Mouse (Mus musculus): ENCODE measurements around the gene Arsb.
"Not testable (repeated sequence)": the region's sequence is repeated elsewhere in the genome, so short reads cannot be mapped to it uniquely, and the experiment has no call there.

Arsb gene

DNA sequence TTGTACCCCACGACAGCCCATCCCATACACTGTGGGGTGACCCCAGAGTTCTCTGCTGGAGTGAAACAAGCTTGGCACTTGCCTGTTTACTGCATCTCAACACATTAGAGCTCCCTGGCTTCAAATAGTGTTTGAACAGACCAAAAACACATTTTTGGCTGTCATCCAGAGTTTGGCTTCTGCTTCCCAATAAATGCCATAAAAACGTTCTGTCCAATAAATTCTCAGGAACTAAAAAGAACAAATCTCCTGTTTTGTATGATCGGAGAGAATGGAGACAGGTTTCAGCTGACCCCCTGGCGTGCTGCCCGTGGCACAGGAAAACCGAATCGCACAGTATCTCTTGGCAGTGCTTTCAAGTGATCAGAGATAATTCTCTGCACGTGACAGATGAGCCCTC, 16.2 kb downstream of the Arsb start:
- DNase-seq (ENCODE audit: low spot score in 2 of 2) = no peak

DNA sequence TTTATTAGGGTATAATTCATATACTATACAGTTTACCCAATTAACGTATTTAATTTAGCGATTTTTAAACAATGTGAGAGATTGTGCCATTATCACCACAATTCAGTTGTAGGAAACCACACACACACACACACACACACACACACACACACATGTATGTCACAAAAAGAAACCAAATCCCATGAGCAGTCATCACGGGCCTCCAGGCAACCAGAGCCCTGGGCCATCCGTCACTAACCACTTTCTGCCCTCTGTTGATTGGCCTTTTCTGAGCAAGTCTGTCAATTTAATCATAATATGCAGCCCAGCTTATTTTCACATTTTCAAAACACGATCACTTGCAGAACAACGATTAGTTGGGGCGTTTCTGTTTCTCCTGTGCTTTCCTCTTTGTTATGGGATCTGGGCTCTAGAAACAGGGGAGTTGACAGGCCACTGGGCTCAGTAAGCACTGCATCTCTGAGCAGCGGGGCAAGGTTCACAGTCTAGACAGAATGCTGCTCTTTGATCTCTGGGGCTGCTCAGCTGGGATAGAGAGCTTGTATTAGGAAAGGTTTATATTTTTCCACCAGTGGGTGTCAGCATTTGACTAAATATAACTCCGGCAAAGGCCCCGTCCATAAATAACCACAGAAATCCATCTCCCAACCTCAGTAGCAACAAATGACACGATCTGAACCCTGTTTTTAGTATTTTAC, 21.7 kb downstream of the Arsb start:
- no peak for DNase-seq (ENCODE audit: low spot score in 2 of 2)

DNA sequence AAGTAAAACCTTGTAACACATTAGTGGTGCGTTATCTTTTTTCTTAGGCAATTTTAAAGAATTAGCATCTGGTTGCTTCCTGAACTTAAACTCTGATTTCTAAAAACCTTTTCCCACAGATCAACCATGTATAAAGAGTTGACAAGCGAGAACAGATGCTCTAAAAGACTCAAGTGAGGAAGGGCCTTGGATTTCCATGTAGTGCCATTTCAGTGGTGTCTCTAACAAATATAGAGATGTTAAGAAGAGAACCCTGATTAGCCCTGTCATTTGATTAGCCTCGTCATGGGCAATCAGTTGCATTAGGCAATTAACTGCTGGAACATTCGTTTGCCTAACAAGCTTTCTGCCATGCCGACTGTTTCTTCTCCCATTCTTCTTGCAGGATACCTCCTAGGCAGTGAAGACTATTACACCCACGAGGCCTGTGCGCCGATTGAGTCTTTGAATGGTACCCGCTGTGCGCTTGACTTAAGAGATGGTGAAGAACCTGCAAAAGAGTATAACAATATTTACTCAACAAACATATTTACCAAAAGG, 22.3 kb downstream of the Arsb start:
- no peak for DNase-seq (ENCODE audit: low spot score in 2 of 2)

DNA sequence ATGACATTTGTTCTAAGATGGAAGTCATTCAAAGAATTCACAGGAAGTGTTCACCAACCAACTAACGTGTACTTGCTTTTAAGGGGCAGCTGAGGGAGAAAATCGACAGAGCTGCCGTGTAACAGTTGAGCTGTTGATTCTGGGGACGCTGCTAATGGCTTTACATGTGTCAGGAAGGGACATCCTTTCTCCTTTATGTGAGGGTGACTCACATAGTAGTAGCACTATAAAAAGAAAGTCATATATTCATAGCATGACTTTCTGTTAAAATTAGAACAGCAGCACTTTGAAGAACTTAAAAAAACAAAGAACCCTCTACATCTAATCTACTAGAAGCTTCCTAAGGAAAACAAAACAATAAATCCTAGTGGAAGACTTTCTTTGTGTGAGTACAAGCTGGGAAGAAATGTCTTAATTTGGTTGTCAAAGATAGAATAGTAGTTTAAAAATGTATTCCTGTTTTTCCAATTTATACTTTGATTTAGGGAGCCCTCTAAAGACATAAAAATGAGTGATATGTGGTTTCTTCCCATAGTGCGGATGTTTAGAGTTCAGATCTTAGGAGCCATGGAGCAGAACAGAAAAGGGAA, 25.7 kb downstream of the Arsb start:
- DNase-seq (ENCODE audit: low spot score in 2 of 2) = no peak

DNA sequence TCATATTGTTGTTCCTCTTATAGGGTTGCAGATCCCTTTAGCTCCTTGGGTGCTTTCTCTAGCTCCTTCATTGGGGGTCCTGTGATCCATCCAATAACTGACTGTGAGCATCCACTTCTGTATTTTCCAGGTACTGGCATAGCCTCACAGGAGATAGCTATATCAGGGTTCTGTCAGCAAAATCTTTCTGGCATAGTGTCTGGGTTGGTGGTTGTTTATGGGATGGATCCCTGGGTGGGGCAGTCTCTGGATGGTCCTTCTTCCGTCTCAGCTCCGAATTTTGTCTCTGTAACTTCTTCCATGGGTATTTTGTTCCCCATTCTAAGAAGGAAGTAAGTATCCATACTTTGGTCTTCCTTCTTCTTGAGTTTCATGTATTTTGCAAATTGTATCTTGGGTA, 38.9 kb downstream of the Arsb start:
- DNase-seq (ENCODE audit: low spot score in 2 of 2) = not testable (repeated sequence)

DNA sequence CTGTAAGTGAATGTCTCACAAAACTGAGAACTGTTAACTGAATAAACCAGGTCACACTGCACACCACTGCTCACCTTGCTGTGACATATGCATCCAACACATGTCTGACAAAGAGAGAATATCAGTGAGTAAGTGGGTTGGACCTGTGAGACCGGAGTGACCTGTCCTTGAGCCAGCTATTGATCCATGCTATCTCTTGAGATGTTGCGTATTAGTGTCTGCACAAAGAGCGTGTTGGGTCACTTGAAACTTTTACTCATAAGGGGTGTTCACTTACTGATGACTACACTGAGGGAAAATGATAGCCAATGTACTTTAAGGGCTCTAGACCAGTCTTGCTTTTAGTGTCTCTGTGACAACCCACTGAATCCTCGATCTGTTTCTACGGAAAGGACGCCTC, 42.7 kb downstream of the Arsb start:
- DNase-seq (ENCODE audit: low spot score in 2 of 2) = no peak

DNA sequence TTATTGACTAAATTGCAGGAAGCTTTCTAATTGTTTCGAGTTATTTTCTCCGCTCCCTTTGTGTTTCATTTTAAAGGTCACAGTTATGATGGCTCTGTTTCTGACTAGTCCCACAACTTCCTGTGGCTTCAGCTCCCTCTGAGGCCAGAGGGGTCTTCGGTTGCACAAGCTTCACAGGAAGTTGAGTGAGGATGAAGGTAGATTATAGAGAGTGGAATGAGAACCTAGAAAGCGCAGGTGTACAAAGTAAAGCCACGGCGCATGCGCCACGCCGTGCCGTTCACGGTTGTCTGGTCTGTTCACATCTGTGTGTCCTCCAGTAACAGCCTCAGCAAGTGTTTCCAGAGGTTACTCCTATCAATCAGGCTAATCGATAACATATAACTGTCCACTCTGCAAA, 43.2 kb downstream of the Arsb start:
- DNase-seq (ENCODE audit: low spot score in 2 of 2) = no peak

DNA sequence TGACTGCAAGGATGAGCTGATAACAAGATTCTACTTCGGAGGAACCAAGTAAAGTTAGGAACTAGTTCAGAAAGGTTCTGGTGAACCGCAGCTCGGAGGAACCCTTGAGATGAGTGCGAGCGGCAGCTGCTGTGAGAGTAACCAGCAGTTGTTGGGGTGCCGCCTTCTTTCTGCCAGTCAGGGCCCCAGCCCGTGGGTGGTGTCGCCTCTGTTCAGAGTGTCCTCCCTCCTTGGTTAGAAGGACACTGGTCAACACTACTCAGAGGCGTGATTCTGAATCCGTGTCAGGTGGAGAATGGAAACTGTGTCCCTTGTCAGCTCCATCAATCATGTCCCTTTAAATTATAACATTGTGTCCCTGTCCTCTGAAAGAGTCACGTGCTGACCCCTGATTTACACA, 43.7 kb downstream of the Arsb start:
- DNase-seq (ENCODE audit: low spot score in 2 of 2) = no peak

DNA sequence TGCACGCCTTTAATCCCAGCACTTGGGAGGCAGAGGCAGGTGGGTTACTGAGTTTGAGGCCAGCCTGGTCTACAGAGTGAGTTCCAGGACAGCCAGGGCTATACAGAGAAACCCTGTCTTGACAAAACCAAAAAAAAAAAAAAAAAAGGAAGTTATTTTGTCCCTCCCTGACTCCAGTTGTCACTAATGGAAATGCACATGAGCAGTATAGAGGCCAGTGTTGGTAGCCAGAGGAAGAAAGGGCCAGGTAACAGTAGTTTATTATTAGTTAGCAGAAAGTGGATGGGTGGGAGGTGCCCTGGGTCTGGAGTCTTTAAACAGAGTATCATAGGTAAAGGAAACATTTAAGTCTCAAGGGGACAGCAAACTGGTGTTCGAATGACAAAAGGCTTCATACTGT, 44.7 kb downstream of the Arsb start:
- no peak for DNase-seq (ENCODE audit: low spot score in 2 of 2)

DNA sequence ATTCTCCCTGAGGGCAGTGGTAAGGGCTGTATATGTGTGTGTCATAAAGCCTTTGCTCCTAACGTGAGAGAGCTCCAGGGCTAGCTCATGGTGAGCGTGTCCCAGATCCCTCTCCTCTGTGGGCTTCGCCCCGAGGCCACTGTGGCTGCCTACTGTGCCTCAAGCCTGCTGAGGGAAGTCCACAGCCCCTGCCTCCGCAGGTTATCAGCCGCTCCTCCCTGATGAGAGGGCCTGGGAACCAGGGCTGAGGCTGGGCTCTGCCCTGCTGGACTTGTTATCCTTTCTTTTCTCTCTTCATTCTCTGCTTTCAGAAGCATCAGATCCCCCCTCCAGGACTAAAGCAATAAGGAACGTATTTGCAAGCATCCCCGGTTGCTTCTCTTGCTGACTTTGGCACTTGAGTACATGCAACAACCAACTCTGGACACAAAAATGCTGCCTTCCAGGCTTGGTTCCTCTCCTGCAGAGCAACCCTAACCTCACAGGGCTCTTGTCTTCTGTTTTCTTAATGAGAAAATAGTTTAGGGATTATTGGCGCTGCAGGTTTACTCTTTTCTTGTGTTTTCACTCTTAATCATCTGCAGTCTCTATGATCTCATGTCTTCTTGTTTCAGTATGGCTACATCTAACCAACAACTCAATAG, 45.4 kb downstream of the Arsb start:
- no peak for DNase-seq (ENCODE audit: low spot score in 2 of 2)

DNA sequence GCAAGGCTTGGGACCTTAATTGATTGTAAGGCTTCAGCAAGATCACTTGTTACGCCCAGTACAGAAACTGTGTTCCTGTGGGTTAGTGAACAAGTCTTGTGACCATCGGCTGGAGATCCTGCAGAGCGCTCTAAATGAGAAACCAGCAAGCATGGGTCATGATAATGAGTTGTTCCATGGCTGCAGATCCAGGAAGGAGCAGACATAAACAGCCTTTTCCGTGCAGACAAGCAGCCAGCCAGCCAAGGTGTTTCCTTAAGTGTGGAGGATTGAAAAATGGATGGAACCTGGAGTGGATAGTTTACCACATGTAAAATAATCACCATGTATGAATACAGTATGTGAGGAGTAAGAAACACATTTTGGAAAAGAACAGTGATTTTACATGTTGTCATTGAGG, 48.7 kb downstream of the Arsb start:
- no peak for DNase-seq (ENCODE audit: low spot score in 2 of 2)

DNA sequence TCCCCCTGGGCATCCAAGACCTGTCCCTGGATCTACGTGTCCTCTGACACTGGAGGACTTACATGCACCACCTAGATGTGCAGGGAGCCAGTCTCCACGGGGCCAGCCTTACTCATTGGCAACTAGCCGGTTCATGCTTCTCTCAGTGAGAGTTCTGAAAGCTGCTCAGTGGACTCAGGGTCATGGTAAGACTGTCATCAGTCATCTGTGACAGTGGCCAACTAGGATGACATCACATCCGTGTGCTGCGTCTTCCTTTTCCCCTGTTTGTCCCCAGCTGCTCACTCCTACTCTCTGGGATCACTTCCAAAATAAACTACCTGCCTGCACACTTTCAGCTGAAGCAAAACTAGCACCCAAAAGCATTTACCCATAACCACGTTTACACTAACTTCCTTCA, 50.6 kb downstream of the Arsb start:
- DNase-seq (ENCODE audit: low spot score in 2 of 2) = no peak

DNA sequence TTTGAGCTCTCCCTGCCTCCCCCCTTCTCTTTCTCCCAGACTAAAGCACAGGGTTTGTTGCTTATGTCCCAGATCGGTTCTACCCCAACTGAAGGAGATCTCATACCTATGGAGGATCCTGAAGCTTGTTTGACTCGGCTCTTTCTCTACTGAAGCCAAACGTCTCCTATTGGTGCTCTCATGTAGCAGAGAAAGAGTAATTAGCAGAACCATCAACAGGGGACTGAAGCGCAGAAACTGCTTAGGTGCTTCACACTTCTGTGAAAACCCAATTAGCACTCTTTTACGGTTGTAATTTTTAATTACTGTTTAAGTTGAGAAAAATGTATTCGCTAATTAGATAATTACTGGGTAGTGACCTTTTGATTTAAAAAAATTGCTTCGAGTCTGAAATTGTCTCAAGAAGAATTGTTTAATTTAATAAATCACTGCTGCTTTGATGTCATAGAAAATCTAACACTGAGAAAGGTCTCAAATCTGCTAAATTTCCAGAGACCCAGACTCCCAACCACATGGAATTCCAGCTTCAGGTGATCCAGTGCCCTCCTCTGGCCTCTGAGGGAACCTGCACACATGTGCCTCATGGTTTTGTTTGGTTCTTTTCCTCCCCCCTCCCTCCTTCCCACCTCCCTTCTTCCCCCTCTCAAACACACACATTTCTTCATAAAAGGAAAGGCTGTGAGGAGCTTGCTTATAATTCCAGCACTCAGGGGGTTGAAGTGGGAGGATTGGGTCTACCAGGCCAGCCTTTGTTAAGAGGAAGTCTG, 54.5 kb downstream of the Arsb start:
- DNase-seq (ENCODE audit: low spot score in 2 of 2) = no peak

DNA sequence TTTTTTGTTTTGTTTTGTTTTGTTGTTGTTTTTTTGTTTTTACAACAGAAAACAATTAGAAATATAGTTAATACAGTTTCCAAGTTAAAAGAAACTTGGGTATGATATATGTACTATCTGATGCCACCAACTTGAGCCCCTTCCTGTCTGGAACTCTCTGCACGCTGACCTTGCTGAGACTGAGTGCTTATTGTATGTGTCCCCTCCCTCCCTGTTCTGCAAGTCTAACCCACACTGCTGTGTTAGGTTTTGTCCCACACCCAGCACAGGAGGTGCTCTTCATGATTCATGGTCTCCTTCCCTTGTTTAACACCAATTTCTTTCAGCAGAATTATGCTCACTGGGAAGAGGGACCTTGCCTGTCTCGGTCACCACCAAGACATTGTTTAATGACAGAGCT, 56.3 kb downstream of the Arsb start:
- DNase-seq (ENCODE audit: low spot score in 2 of 2) = no peak

DNA sequence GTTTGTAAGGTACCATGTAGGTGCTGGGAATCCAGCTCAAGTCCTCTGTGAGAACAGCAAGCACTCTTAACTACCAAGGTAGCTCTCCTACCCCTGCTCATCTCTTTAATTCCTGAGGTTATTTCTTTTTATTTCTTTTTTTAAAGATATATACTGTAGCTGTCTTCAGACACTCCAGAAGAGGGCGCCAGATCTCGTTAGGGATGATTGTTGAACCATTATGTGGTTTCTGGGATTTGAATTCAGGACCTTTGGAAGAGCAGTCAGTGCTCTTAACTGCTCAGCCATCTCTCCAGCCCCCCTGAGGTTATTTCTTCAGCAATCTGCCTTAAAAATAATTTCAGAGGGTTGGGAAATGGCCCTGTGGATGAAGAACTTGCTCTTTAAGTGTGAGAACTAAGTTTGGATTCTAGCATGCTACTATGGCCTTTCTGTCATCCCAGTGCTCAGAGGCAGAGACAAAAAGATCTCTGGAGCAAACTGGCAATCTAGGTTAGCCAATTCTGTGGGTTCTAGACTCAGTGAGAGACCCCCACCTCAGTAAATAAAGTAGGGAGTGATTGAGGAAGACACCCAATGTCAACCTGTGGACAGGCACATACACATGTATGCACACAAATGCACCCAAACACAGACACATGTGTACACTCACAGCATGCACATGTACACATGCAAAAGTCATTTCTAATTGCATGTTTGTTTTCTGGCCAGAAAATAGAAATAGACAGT, 58.3 kb downstream of the Arsb start:
- no peak for DNase-seq (ENCODE audit: low spot score in 2 of 2)

DNA sequence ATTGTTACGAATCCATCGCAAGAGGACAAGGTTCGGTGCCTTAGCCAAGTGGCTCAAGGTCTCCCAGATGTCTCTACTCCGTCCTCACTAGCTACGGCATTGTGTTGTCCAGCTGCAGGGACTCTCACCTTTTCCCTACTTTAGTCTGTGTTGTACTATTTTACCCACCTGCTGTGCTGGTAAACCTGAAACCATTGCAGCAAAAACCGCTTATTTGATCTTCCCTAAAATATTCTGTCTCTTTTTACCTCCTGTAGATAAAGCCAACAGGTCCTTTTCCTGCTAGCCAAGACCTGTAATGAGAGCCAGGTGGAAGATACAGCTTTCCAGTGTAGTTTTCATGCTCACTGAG, 58.8 kb downstream of the Arsb start:
- no peak for DNase-seq (ENCODE audit: low spot score in 2 of 2)

DNA sequence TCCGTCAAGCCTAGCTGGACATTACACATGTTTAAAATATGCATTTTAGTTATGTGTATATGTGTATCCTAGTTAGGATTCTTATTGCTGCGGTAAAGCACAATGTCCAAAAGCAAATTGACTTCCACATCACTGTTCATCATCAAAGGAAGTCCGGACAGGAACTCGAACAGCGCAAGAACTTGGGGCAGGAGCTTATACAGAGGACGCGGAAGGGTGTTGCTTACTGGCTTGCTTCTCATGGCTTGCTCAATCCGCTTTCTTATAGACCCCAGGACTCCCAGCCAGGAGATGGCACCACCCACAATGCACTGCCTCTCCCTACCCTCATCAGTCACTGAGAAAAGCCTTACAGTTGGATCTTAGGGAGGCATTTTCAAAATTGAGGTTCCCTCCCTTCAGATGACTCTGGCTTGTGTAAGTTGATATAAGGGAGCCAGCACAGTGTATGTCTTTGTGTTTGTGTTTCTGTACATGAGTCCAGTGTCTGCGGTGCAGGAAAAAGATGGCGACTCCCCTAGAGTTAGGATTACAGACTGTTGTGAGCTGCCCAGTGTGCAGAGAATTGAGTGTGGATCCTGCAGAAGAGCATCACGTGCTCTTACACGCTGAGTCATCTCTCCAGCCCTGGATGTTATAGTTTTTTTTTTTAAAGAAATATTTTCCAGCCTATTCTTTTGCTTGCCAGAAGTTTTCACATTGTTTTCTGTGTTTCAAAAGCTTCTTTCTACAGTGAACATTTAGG, 66.2 kb downstream of the Arsb start:
- no peak for DNase-seq (ENCODE audit: low spot score in 2 of 2)

DNA sequence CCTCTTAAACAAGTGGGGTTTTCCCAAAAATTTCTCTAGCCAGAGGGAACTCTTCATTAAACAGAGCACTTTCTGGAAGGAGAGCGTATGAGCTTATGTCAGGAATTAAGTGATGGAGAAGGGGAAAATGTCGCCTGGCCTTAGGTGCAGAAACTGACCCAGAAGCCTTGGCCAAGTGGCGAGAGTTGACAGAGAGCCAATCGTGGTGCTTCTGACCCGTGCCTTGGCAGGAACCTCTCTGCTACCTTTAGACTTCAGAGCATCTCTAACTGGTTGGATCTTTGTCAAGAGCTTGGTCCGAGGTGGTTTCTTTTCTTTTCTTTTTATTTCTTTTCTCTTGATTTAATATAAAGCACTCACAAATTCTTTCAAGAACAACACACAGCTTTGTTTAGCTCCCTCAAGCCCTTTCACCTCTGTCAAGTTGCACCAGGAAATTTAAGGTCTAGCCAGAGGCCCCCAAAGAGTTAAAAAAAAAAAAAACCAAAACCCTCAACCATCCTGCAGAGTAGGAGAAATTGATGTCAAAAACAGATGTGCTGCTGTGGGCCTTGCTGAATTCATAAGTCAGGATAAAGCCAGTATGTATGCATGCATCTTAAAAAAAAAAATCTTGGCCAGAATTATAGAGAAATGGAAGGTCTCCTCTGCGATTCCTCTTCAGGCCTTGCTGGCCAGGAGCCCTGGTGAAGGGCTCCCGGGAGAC, 67.2 kb downstream of the Arsb start:
- no peak for DNase-seq (ENCODE audit: low spot score in 2 of 2)

DNA sequence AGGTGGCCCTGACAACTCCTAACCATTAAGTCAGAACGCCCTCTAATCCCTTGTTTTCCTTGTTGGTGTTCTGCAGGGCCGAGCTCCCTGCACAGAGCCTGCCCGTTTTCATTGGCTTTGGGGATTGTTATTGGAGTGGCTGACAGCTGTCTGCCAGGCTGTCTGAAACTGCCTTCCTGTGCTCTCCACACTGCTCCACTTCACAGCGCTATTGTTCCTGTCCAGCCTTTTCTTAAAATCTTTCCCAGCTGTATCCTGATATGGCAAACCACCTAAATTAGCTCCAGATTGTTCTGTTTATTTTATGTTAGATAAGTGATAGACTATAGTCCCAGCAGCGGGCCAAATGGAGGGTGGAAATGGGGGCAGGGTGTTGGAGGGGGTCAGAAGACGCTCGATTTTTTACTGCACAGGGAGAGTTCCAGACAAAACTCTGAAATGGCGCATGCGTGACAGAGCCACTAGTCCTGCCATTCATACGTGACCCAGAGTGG, 67.8 kb downstream of the Arsb start:
- DNase-seq (ENCODE audit: low spot score in 2 of 2) = no peak

DNA sequence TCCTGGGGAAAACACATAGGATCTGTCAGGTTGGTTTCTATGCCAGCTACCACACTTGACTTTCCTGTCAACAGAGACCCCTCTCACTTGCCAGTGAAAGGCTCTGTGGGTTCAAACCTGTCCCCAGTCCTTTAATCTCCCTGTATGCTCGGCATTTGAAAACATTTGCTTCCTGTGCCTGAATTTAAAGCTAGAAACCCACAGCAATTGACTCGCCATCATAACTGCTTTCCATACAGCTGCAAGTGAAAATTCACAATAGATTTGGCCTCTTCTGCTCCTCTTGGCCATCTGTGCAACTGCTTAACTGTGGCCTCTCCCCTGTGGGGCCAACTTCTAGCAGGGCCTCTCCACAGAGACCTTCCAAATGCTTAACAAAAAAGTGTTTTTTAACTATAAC, 68.3 kb downstream of the Arsb start:
- no peak for DNase-seq (ENCODE audit: low spot score in 2 of 2)
